Mouse (Mus musculus): ENCODE results near the gene Dnajb8. TPM values are rescaled to one million over a fixed set of nuclear protein-coding genes. Genes with fewer than 3 reads are reported as not detected.

The Dnajb8 gene
- not detected for total RNA-seq (2018; cell fraction: chromatin; rRNA removed)
- total RNA-seq (2018; cell fraction: cytosol; rRNA removed), result not detected
- total RNA-seq (2018; cell fraction: nucleus; rRNA removed), result not detected
- polyA plus RNA-seq (2018), result not detected in 3 replicates

- H3K4me3 ChIP-seq (ENCODE audit: inconsistent target), result no peak within 1 kb of the TSS
- H3K79me2 ChIP-seq (ENCODE audit: inconsistent target), result no peaks in the 10 kb centered on the region
- H3K36me3 ChIP-seq (ENCODE audit: inconsistent target), result no peaks in the 10 kb centered on the region
- no peak within 1 kb of the TSS for H3K27ac ChIP-seq
- WGBS (ENCODE audit: missing documents), result 81% methylated on average over 10 of the region's 10 CpGs
Observed at GRCm38 (mm10) chr6:88221968-88222367, at the start of gene Dnajb8. Gene Dnajb8, plus strand, starts transcription at chr6:88222268.

- WGBS (ENCODE audit: missing documents), result 100% methylated on average over 3 of the region's 3 CpGs
Observed at GRCm38 (mm10) chr6:88174191-88174590, 47.9 kb upstream of the Dnajb8 start.

GRCm38 (mm10) chr6:88174676-88175075 lies 47.4 kb upstream of the Dnajb8 start:
- no peak overlapping the region for H3K4me3 ChIP-seq (ENCODE audit: inconsistent target)
- H3K27ac ChIP-seq, result no peak overlapping the region
- WGBS (ENCODE audit: missing documents), result 76% methylated on average over 2 of the region's 2 CpGs

More at GRCm38 (mm10) chr6:88174191-88174590, 47.9 kb upstream of the Dnajb8 start:
- Histone ChIP-seq H3K36me3 (ENCODE audit: inconsistent target) (no peaks in the 10 kb centered on the region), H3K27ac (no peak overlapping the region), H3K4me3 (ENCODE audit: inconsistent target) (no peak overlapping the region), H3K79me2 (ENCODE audit: inconsistent target) (no peaks in the 10 kb centered on the region)

GRCm38 (mm10) chr6:88184671-88185070 lies 37.4 kb upstream of the Dnajb8 start:
- WGBS (ENCODE audit: missing documents), result 22% methylated on average over 4 of the region's 4 CpGs
- no peak overlapping the region for H3K27ac ChIP-seq
- H3K4me3 ChIP-seq (ENCODE audit: inconsistent target), result no peak overlapping the region
- no peaks in the 10 kb centered on the region for H3K36me3 ChIP-seq (ENCODE audit: inconsistent target)
- no peaks in the 10 kb centered on the region for H3K79me2 ChIP-seq (ENCODE audit: inconsistent target)

More at GRCm38 (mm10) chr6:88174676-88175075, 47.4 kb upstream of the Dnajb8 start:
- H3K36me3 ChIP-seq (ENCODE audit: inconsistent target), result no peaks in the 10 kb centered on the region
- no peaks in the 10 kb centered on the region for H3K79me2 ChIP-seq (ENCODE audit: inconsistent target)

GRCm38 (mm10) chr6:88188148-88188547 lies 33.9 kb upstream of the Dnajb8 start:
- H3K79me2 ChIP-seq (ENCODE audit: inconsistent target), result no peaks in the 10 kb centered on the region
- H3K4me3 ChIP-seq (ENCODE audit: inconsistent target), result no peak overlapping the region
- H3K27ac ChIP-seq, result no peak overlapping the region
- H3K36me3 ChIP-seq (ENCODE audit: inconsistent target), result no peaks in the 10 kb centered on the region
- WGBS (ENCODE audit: missing documents), result 96% methylated on average over 6 of the region's 6 CpGs

- Histone ChIP-seq H3K27ac (no peak overlapping the region), H3K79me2 (ENCODE audit: inconsistent target) (no peaks in the 10 kb centered on the region), H3K36me3 (ENCODE audit: inconsistent target) (no peaks in the 10 kb centered on the region), H3K4me3 (ENCODE audit: inconsistent target) (no peak overlapping the region)
- 4% methylated on average over 56 of the region's 56 CpGs for WGBS (ENCODE audit: missing documents)
Observed at GRCm38 (mm10) chr6:88189312-88190042, 32.6 kb upstream of the Dnajb8 start.

GRCm38 (mm10) chr6:88190043-88190309 lies 32.1 kb upstream of the Dnajb8 start:
- WGBS (ENCODE audit: missing documents), result 62% methylated on average over 13 of the region's 13 CpGs
- H3K36me3 ChIP-seq (ENCODE audit: inconsistent target), result no peaks in the 10 kb centered on the region
- H3K4me3 ChIP-seq (ENCODE audit: inconsistent target), result no peak overlapping the region
- no peak overlapping the region for H3K27ac ChIP-seq
- no peaks in the 10 kb centered on the region for H3K79me2 ChIP-seq (ENCODE audit: inconsistent target)

GRCm38 (mm10) chr6:88190310-88191023 lies 31.6 kb upstream of the Dnajb8 start:
- no peaks in the 10 kb centered on the region for H3K79me2 ChIP-seq (ENCODE audit: inconsistent target)
- no peak overlapping the region for H3K27ac ChIP-seq
- WGBS (ENCODE audit: missing documents), result 92% methylated on average over 45 of the region's 49 CpGs
- H3K4me3 ChIP-seq (ENCODE audit: inconsistent target), result no peak overlapping the region
- H3K36me3 ChIP-seq (ENCODE audit: inconsistent target), result no peaks in the 10 kb centered on the region

- no peaks in the 10 kb centered on the region for H3K36me3 ChIP-seq (ENCODE audit: inconsistent target)
- WGBS (ENCODE audit: missing documents), result 94% methylated on average over 6 of the region's 6 CpGs
- no peak overlapping the region for H3K4me3 ChIP-seq (ENCODE audit: inconsistent target)
- no peaks in the 10 kb centered on the region for H3K79me2 ChIP-seq (ENCODE audit: inconsistent target)
- no peak overlapping the region for H3K27ac ChIP-seq
Observed at GRCm38 (mm10) chr6:88191024-88191365, 31.1 kb upstream of the Dnajb8 start.

GRCm38 (mm10) chr6:88191411-88192070 lies 30.5 kb upstream of the Dnajb8 start:
- WGBS (ENCODE audit: missing documents), result 76% methylated on average over 4 of the region's 4 CpGs

GRCm38 (mm10) chr6:88192756-88193155 lies 29.3 kb upstream of the Dnajb8 start:
- 66% methylated on average over 8 of the region's 8 CpGs for WGBS (ENCODE audit: missing documents)
- no peaks in the 10 kb centered on the region for H3K79me2 ChIP-seq (ENCODE audit: inconsistent target)
- no peak overlapping the region for H3K4me3 ChIP-seq (ENCODE audit: inconsistent target)
- H3K27ac ChIP-seq, result no peak overlapping the region
- H3K36me3 ChIP-seq (ENCODE audit: inconsistent target), result no peaks in the 10 kb centered on the region

More at GRCm38 (mm10) chr6:88191411-88192070, 30.5 kb upstream of the Dnajb8 start:
- Histone ChIP-seq H3K4me3 (ENCODE audit: inconsistent target) (no peak overlapping the region), H3K36me3 (ENCODE audit: inconsistent target) (no peaks in the 10 kb centered on the region), H3K27ac (no peak overlapping the region), H3K79me2 (ENCODE audit: inconsistent target) (no peaks in the 10 kb centered on the region)

- Histone ChIP-seq H3K36me3 (ENCODE audit: inconsistent target) (no peaks in the 10 kb centered on the region), H3K79me2 (ENCODE audit: inconsistent target) (no peaks in the 10 kb centered on the region), H3K4me3 (ENCODE audit: inconsistent target) (no peak within 1 kb of the TSS), H3K27ac (no peak within 1 kb of the TSS)
- 4% methylated on average over 53 of the region's 57 CpGs for WGBS (ENCODE audit: missing documents)
Observed at GRCm38 (mm10) chr6:88193433-88194052, 28.5 kb upstream of the Dnajb8 start, which contains the start of gene Gata2. Gene Gata2, plus strand, starts transcription at chr6:88193891.

- 13% methylated on average over 57 of the region's 58 CpGs for WGBS (ENCODE audit: missing documents)
- Histone ChIP-seq H3K79me2 (ENCODE audit: inconsistent target) (no peaks in the 10 kb centered on the region), H3K27ac (no peak overlapping the region), H3K4me3 (ENCODE audit: inconsistent target) (no peak overlapping the region), H3K36me3 (ENCODE audit: inconsistent target) (no peaks in the 10 kb centered on the region)
Observed at GRCm38 (mm10) chr6:88194053-88194977, 27.8 kb upstream of the Dnajb8 start.

GRCm38 (mm10) chr6:88194978-88195325 lies 27.1 kb upstream of the Dnajb8 start:
- Histone ChIP-seq H3K36me3 (ENCODE audit: inconsistent target) (no peaks in the 10 kb centered on the region), H3K27ac (no peak overlapping the region), H3K79me2 (ENCODE audit: inconsistent target) (no peaks in the 10 kb centered on the region), H3K4me3 (ENCODE audit: inconsistent target) (no peak overlapping the region)
- 65% methylated on average over 7 of the region's 7 CpGs for WGBS (ENCODE audit: missing documents)
